Mouse (Mus musculus): ENCODE data around the gene Fahd1. TPM values are rescaled to one million over a fixed set of nuclear protein-coding genes. Genes with fewer than 3 reads are reported as not detected.

Gene Fahd1
- polyA plus RNA-seq, 1 experiment from 2014 or later, result 33.9 TPM

GRCm38 (mm10) chr17:24887291-24888080 is 37.3 kb upstream of the Fahd1 start:
- Histone ChIP-seq H3K27me3 (replicated peaks; ENCODE audit: control insufficient read depth, insufficient read depth, low read length) (no peaks in the 10 kb centered on the region), H3K36me3 (ENCODE audit: control insufficient read depth, insufficient read depth, low read length) (peaks cover 54% of the 10 kb centered on the region), H3K9ac (ENCODE audit: low read length) (peak overlapping the region; percentile 62), H3K4me3 (ENCODE audit: low read depth, low read length) (peak overlapping the region; percentile 92), H3K4me1 (replicated peaks; ENCODE audit: control insufficient read depth, insufficient read depth, low read length) (peaks cover 16% of the 10 kb centered on the region), H3K4me2 (ENCODE audit: low read length) (peak overlapping the region; percentile 85), H3K27ac (ENCODE audit: low read depth) (no peak overlapping the region), H3K9me3 (ENCODE audit: control insufficient read depth, low read length) (no peaks in the 10 kb centered on the region)
- DNase-seq (ENCODE audit: low spot score), result no peak
- no peak for ATAC-seq (replicated peaks; ENCODE audit: low FRiP score, low TSS enrichment, low read depth)
- WGBS, result 64% methylated on average over 18 of the region's 18 CpGs

DNA sequence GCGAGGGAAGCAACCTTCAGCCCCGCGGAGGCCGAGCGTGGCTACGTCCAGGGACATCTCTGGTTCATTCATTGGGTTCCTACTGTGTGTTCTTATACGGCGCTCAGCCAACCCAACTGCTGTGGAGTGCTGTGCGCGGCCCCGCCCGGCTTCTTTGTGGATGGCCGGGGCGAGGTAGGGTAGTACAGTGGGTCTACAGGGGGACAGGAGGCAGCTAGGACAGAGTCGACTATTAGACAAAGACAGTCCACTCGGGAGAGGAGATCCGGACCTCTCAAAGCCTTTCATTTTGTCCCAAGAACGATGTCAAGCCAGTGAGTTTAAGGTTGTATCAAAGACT is 36.7 kb upstream of the Fahd1 start:
- Histone ChIP-seq H3K9ac (ENCODE audit: low read length) (peak overlapping the region; percentile 62), H3K36me3 (ENCODE audit: control insufficient read depth, insufficient read depth, low read length) (peaks cover 53% of the 10 kb centered on the region), H3K4me1 (replicated peaks; ENCODE audit: control insufficient read depth, insufficient read depth, low read length) (peaks cover 16% of the 10 kb centered on the region), H3K9me3 (ENCODE audit: control insufficient read depth, low read length) (no peaks in the 10 kb centered on the region), H3K27me3 (replicated peaks; ENCODE audit: control insufficient read depth, insufficient read depth, low read length) (no peaks in the 10 kb centered on the region), H3K4me3 (ENCODE audit: low read depth, low read length) (peak overlapping the region; percentile 92), H3K4me2 (ENCODE audit: low read length) (peak overlapping the region; percentile 85), H3K27ac (ENCODE audit: low read depth) (peak overlapping the region; percentile 38; the same call in 1 of the 2 replicates)
- DNase-seq (ENCODE audit: low spot score), result no peak
- WGBS, result under 1% methylated on average over 18 of the region's 18 CpGs
- ATAC-seq (replicated peaks; ENCODE audit: low FRiP score, low TSS enrichment, low read depth), result peak; percentile 22

DNA sequence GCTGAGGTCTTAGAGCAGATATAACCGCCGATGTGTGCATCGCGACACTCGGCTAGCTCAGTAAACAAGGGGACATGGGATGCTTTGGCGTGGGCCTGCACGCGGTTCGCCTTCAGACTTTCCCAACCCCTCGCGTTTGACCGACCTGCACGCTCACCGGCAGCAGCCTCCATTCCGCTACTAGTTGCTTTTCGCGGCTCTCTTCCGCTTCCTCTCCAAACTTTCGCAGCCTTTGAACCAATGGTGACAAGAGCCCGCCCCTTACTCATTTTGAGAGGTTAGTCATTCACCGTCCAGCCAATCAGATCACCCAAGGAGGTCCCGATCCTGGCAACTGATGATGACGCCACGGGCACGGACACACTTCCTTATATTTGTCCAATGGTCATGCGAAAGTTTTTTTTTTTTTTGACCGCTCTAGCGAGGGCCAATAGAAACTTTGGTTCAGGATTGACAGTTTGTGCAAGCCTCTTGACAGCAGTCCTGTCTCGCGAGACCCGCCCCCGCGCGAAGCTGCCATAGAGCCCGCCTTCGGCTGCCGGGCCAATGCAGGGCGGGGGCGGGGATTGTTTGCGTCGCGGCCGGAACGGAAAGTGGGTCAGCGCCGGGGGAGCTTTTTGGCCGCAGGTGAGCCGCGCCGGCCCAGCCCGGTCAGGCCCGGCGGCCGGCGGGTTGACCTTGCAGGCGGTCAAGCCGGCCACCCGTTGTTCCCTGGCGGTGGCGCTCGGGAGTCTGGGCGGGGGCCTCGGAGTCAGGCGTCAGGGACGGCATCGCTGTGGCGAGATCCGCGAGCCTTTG is 36.2 kb upstream of the Fahd1 start, which contains the start of the genes Nubp2 and Spsb3:
TSS of gene Nubp2 (minus strand) at position 216 of the 798 bp plus-strand sequence.
TSS of gene Spsb3 (plus strand) at position 510 of the 798 bp plus-strand sequence.
- Histone ChIP-seq H3K27ac (ENCODE audit: low read depth) (peak within 1 kb of the TSS; percentile 38; the same call in 1 of the 2 replicates), H3K27me3 (replicated peaks; ENCODE audit: control insufficient read depth, insufficient read depth, low read length) (no peaks in the 10 kb centered on the region), H3K4me1 (replicated peaks; ENCODE audit: control insufficient read depth, insufficient read depth, low read length) (peaks cover 16% of the 10 kb centered on the region), H3K9ac (ENCODE audit: low read length) (peak within 1 kb of the TSS; percentile 71), H3K36me3 (ENCODE audit: control insufficient read depth, insufficient read depth, low read length) (peaks cover 47% of the 10 kb centered on the region), H3K9me3 (ENCODE audit: control insufficient read depth, low read length) (no peaks in the 10 kb centered on the region), H3K4me3 (ENCODE audit: low read depth, low read length) (peak within 1 kb of the TSS; percentile 92), H3K4me2 (ENCODE audit: low read length) (peak within 1 kb of the TSS; percentile 91)
- peak; percentile 96 for DNase-seq (ENCODE audit: low spot score)
- peak; percentile 93 for ATAC-seq (replicated peaks; ENCODE audit: low FRiP score, low TSS enrichment, low read depth)
- WGBS, result under 1% methylated on average over 69 of the region's 69 CpGs

DNA sequence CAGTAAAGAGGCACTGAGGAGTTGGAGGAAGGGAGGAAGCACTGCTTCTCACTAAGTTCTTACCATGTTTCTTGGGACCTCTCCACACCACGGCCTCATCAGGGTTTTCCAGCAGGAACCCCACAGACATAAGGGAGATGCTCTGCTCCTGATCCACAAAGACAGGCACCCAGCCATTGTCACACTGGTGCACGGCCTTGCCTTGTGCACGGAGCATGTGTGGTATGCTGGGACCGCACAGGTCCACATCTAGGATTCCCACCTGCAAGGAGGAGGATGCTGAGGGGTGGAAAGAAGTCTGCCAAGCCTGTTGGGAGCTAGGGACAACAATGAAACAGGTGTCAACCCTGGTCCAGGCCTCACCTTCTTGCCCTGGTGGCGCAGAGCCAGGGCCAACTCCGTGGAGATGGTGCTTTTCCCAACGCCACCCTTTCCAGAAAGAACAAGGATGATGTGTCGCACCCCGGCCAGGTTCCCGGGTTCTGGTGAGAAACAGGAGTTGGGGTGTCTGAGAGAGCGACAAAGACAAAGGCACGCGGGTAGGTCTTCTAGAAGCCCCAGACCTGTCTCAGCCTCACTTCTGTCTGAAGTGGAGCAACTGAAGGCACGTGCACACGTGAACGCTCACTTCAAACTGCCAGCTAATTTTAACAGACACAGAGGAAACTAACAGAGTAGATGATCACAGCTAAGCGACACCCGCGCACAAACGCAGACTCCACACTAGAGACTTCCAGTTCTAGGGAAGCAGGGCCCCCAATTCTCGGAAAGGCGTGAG is 35.4 kb upstream of the Fahd1 start:
- Histone ChIP-seq H3K27me3 (replicated peaks; ENCODE audit: control insufficient read depth, insufficient read depth, low read length) (no peaks in the 10 kb centered on the region), H3K4me3 (ENCODE audit: low read depth, low read length) (peak overlapping the region; percentile 92), H3K27ac (ENCODE audit: low read depth) (no peak overlapping the region), H3K4me2 (ENCODE audit: low read length) (peak overlapping the region; percentile 91), H3K36me3 (ENCODE audit: control insufficient read depth, insufficient read depth, low read length) (peaks cover 39% of the 10 kb centered on the region), H3K4me1 (replicated peaks; ENCODE audit: control insufficient read depth, insufficient read depth, low read length) (peaks cover 16% of the 10 kb centered on the region), H3K9ac (ENCODE audit: low read length) (peak overlapping the region; percentile 71), H3K9me3 (ENCODE audit: control insufficient read depth, low read length) (no peaks in the 10 kb centered on the region)
- 25% methylated on average over 22 of the region's 22 CpGs for WGBS
- ATAC-seq (replicated peaks; ENCODE audit: low FRiP score, low TSS enrichment, low read depth), result no peak
- DNase-seq (ENCODE audit: low spot score), result no peak

DNA sequence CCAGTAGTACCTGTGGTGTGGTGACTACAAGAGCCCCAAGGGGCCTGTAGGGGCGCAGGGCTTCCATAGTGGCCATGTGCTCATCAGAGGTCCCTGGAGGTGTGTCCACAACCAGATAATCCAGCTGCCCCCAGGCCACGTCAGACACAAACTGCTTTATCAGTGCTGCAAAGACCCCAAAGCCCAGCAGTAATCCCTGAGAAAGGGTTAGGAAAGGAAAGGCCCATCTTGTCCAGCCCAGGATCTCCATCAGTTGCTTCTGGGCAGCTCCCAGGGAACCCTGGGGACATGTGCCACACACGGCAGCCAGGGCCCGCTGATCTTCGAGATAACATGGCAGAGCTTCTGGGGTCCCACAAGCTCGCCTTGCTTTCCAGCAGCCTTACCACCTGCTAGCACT is 34.2 kb upstream of the Fahd1 start:
- WGBS, result 79% methylated on average over 6 of the region's 6 CpGs
- H3K9me3 ChIP-seq (ENCODE audit: control insufficient read depth, low read length), result no peaks in the 10 kb centered on the region

GRCm38 (mm10) chr17:24881738-24882440 is 31.7 kb upstream of the Fahd1 start:
- Histone ChIP-seq H3K27ac (ENCODE audit: low read depth) (no peak overlapping the region), H3K4me1 (replicated peaks; ENCODE audit: control insufficient read depth, insufficient read depth, low read length) (peaks cover 12% of the 10 kb centered on the region), H3K4me2 (ENCODE audit: low read length) (no peak overlapping the region), H3K9ac (ENCODE audit: low read length) (no peak overlapping the region), H3K27me3 (replicated peaks; ENCODE audit: control insufficient read depth, insufficient read depth, low read length) (no peaks in the 10 kb centered on the region), H3K4me3 (ENCODE audit: low read depth, low read length) (no peak overlapping the region), H3K9me3 (ENCODE audit: control insufficient read depth, low read length) (no peaks in the 10 kb centered on the region), H3K36me3 (ENCODE audit: control insufficient read depth, insufficient read depth, low read length) (peaks cover 21% of the 10 kb centered on the region)
- ATAC-seq (replicated peaks; ENCODE audit: low FRiP score, low TSS enrichment, low read depth) (no peak), DNase-seq (ENCODE audit: low spot score) (no peak)
- 44% methylated on average over 7 of the region's 7 CpGs for WGBS

More for the DNA sequence above, 34.2 kb upstream of the Fahd1 start:
- no peak overlapping the region for H3K4me2 ChIP-seq (ENCODE audit: low read length)
- peaks cover 16% of the 10 kb centered on the region for H3K4me1 ChIP-seq (replicated peaks; ENCODE audit: control insufficient read depth, insufficient read depth, low read length)
- no peaks in the 10 kb centered on the region for H3K27me3 ChIP-seq (replicated peaks; ENCODE audit: control insufficient read depth, insufficient read depth, low read length)
- no peak overlapping the region for H3K9ac ChIP-seq (ENCODE audit: low read length)
- DNase-seq (ENCODE audit: low spot score), result no peak
- no peak for ATAC-seq (replicated peaks; ENCODE audit: low FRiP score, low TSS enrichment, low read depth)
- no peak overlapping the region for H3K27ac ChIP-seq (ENCODE audit: low read depth)
- peaks cover 28% of the 10 kb centered on the region for H3K36me3 ChIP-seq (ENCODE audit: control insufficient read depth, insufficient read depth, low read length)
- H3K4me3 ChIP-seq (ENCODE audit: low read depth, low read length), result no peak overlapping the region

DNA sequence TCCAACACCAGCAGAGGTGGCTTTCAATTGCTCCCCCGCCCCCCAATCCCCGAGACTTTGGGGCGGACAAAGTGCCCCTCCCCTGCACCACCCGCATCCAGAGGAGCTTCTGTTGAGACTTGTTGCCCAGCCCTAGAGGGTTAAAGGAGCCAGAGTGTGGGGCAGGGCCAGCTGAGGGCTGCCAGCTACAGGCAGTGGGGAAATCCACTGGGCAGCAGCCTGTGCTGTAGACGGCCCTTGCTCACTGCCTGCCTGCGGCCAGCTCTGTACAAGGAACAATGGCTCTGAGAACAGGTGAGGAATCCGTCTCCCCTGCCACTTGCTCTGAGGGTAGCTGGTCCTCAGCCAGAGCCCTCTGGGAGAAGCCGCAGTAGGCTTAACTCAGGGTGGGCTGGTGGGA is 28.4 kb upstream of the Fahd1 start:
- Histone ChIP-seq H3K27ac (ENCODE audit: low read depth) (no peak overlapping the region), H3K9ac (ENCODE audit: low read length) (no peak overlapping the region), H3K4me3 (ENCODE audit: low read depth, low read length) (no peak overlapping the region), H3K27me3 (replicated peaks; ENCODE audit: control insufficient read depth, insufficient read depth, low read length) (no peaks in the 10 kb centered on the region), H3K9me3 (ENCODE audit: control insufficient read depth, low read length) (no peaks in the 10 kb centered on the region), H3K36me3 (ENCODE audit: control insufficient read depth, insufficient read depth, low read length) (peaks cover 15% of the 10 kb centered on the region), H3K4me1 (replicated peaks; ENCODE audit: control insufficient read depth, insufficient read depth, low read length) (0 out of 2 replicates have a peak, but pooled peaks cover 5% of the 10 kb centered on the region), H3K4me2 (ENCODE audit: low read length) (no peak overlapping the region)
- no peak for DNase-seq (ENCODE audit: low spot score)
- 74% methylated on average over 8 of the region's 8 CpGs for WGBS
- ATAC-seq (replicated peaks; ENCODE audit: low FRiP score, low TSS enrichment, low read depth), result no peak

DNA sequence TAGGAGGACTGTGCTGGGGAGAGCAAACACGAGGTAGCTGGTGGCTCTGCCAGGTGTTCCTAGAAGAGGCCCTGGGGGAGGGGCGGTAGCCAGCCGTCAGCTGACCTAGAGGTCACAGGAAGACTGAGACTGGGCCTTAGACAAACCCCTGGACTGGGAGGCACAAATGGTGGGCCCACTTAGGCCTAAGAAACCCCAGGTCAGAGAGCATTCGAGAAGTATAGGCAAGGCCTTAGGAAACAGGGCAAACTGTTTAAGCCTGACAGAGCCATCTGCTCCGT is 27.9 kb upstream of the Fahd1 start:
- 0 out of 2 replicates have a peak, but pooled peaks have one; percentile 37 for ATAC-seq (replicated peaks; ENCODE audit: low FRiP score, low TSS enrichment, low read depth)
- H3K36me3 ChIP-seq (ENCODE audit: control insufficient read depth, insufficient read depth, low read length), result peaks cover 10% of the 10 kb centered on the region
- H3K4me1 ChIP-seq (replicated peaks; ENCODE audit: control insufficient read depth, insufficient read depth, low read length), result 0 out of 2 replicates have a peak, but pooled peaks cover 5% of the 10 kb centered on the region
- no peak overlapping the region for H3K27ac ChIP-seq (ENCODE audit: low read depth)
- no peak overlapping the region for H3K9ac ChIP-seq (ENCODE audit: low read length)
- no peak for DNase-seq (ENCODE audit: low spot score)
- no peak overlapping the region for H3K4me3 ChIP-seq (ENCODE audit: low read depth, low read length)
- 24% methylated on average over 5 of the region's 5 CpGs for WGBS
- H3K9me3 ChIP-seq (ENCODE audit: control insufficient read depth, low read length), result no peaks in the 10 kb centered on the region
- no peak overlapping the region for H3K4me2 ChIP-seq (ENCODE audit: low read length)
- no peaks in the 10 kb centered on the region for H3K27me3 ChIP-seq (replicated peaks; ENCODE audit: control insufficient read depth, insufficient read depth, low read length)
